Mouse (Mus musculus): Measurements from ENCODE around the gene Scn8a. TPM values are rescaled to one million over a fixed set of nuclear protein-coding genes. Genes with fewer than 3 reads are reported as not detected.
A peak's percentile ranks its signal among the peaks of the same experiment; 100 is the strongest.

Scn8a gene
- polyA plus RNA-seq, 1 experiment from 2014 or later = 5.5 TPM

DNA sequence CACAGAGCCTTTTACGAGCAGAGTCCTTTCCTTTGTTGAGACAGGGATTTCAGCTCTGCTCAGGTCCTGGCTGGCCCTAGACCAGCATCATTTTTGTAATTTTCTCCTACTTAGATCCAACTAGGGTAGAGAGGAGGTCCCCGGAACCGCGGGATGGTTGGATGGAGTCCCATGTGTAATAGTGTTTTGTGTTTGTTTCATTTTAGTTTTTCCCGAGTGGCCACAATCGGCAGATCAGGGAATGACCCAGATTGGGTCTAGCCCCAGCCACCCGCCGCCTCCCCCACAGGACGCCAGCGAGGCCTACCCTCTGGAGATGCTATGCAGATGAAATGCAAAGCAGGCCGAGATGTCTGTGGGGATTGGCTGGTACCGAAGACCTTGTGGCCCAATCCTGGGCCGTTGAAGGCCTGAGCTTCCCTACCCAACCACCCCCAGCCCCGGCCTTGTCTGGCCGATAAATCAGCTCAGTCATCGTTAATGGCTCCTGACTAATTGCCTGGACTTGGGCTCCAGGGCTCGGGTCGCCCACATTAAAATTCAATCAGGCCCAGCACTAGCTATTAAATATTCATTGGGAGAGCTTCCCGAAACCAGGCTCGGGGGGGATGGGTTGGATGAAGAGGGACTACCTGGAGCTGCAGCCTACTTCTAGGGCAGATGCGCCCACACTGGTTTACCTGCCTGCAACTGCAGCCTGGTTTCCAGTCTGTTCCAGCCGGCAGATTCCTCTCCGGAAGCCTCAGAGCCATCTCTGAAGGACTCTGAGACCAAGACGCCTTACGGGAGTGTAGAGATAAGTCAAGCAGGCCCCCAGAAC lies 223.4 kb downstream of the Scn8a start:
- peaks cover 49% of the 10 kb centered on the region for H3K4me1 ChIP-seq
- H3K27ac ChIP-seq = peak overlapping the region; percentile 48; the same call in 1 of the 2 replicates
- H3K36me3 ChIP-seq = no peaks in the 10 kb centered on the region
- peak overlapping the region; percentile 8; the same call in 1 of the 2 replicates for H3K4me3 ChIP-seq
- no peak; the same call in 1 of the 2 replicates for ATAC-seq (ENCODE audit: low FRiP score, low read depth)
- H3K9ac ChIP-seq = peak overlapping the region; percentile 20; the same call in 1 of the 2 replicates
- WGBS = 12% methylated on average over 25 of the region's 25 CpGs
- H3K27me3 ChIP-seq = no peaks in the 10 kb centered on the region
- peak overlapping the region; percentile 45 for H3K4me2 ChIP-seq (replicated peaks)
- H3K9me3 ChIP-seq = no peaks in the 10 kb centered on the region

DNA sequence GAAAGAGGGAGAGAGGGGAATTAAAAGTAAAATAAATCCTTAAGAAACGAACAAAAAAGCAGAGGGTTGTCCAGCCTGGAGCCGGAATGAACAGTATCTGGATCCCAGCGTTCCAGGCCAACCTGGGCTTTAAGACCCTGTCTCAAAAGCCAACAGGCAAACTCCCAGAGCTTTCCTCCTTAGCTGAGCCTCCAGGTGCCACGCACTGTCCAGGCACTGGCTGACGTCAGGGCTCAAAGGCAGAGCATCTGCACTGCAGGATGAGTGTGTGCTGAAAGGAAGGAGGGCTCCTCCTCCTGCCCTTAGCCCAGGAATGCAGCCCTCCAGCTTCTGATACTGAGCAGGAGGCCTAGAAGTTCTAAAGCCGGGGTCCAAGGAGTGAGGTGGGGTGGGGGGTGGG lies 224.3 kb downstream of the Scn8a start:
- no peak overlapping the region for H3K9ac ChIP-seq

DNA sequence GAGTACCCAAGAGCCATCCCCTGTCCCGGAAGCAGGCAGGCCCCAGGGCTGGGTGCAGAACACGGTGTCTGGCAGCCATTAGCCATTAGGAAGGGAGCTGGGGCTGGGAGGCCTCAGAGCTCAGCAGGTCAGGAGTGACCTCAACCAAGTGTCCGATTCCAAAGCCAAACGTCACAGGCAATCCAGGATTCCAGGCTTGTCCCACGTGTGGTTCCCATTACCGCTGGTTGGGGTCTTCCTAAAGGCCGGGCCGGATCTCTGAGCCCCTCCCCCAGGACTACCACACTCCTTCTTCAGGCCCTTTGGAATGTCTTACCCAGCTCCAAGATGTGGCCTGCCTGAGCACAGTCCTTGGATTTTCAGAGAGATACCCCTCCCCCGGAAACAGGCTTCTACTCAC lies 225.3 kb downstream of the Scn8a start:
- Histone ChIP-seq H3K9ac (no peak overlapping the region), H3K4me2 (replicated peaks) (no peak overlapping the region), H3K36me3 (no peaks in the 10 kb centered on the region), H3K27me3 (no peaks in the 10 kb centered on the region), H3K27ac (peak overlapping the region; percentile 52; the same call in 1 of the 2 replicates), H3K4me1 (peaks cover 59% of the 10 kb centered on the region), H3K4me3 (no peak overlapping the region), H3K9me3 (no peaks in the 10 kb centered on the region)
- ATAC-seq (ENCODE audit: low FRiP score, low read depth) = no peak
- WGBS = 12% methylated on average over 9 of the region's 9 CpGs

More for the DNA sequence above, 224.3 kb downstream of the Scn8a start:
- ATAC-seq (ENCODE audit: low FRiP score, low read depth) = no peak
- no peak overlapping the region for H3K4me3 ChIP-seq
- H3K4me1 ChIP-seq = peaks cover 58% of the 10 kb centered on the region
- WGBS = 36% methylated on average over 6 of the region's 6 CpGs
- H3K27ac ChIP-seq = peak overlapping the region; percentile 28; the same call in 1 of the 2 replicates
- no peaks in the 10 kb centered on the region for H3K9me3 ChIP-seq
- H3K27me3 ChIP-seq = no peaks in the 10 kb centered on the region
- no peak overlapping the region for H3K4me2 ChIP-seq (replicated peaks)
- no peaks in the 10 kb centered on the region for H3K36me3 ChIP-seq

DNA sequence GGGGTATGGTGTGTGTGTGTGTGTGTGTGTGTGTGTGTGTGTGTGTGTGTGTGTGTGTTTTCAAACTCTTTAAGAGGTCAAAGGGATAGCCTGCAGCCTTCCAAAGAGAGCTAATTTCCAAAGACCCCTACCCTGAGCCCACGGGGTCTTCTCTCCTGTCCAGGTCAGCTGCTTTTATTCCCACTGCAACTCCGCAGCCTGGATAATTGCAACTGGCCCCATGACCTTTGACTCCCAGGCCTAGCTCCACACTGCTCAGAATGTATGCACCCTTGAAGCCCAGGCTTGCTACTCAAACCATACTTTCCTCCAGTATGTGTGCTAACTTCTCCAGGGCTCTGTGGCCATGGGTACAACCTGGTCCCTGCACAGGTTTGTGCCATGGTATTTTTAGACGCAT lies 225.7 kb downstream of the Scn8a start:
- ATAC-seq (ENCODE audit: low FRiP score, low read depth) = no peak
- Histone ChIP-seq H3K4me3 (no peak overlapping the region), H3K36me3 (no peaks in the 10 kb centered on the region), H3K9ac (no peak overlapping the region), H3K27ac (no peak overlapping the region), H3K27me3 (no peaks in the 10 kb centered on the region), H3K4me1 (peaks cover 59% of the 10 kb centered on the region), H3K4me2 (replicated peaks) (no peak overlapping the region), H3K9me3 (no peaks in the 10 kb centered on the region)
- 44% methylated on average over 3 of the region's 3 CpGs for WGBS

Other genes starting within 250 kb of the Scn8a start
- gene Smagp, start 232.9 kb upstream of the Scn8a start, polyA plus RNA-seq (2015; fragmentation: Nextera tagmentation; extraction: Ambion mirVana) = 8.5 and 9.8 TPM in 2 replicates
- gene Bin2, start 200.3 kb upstream of the Scn8a start, polyA plus RNA-seq (2015; fragmentation: Nextera tagmentation; extraction: Ambion mirVana) = 2.1 and 2.4 TPM in 2 replicates
- 2.1 TPM in 2 replicates for gene Cela1, start 181.9 kb upstream of the Scn8a start, polyA plus RNA-seq (2015; fragmentation: Nextera tagmentation; extraction: Ambion mirVana)
- 0.65 and 1.1 TPM in 2 replicates for gene Galnt6, start 140.5 kb upstream of the Scn8a start, polyA plus RNA-seq (2015; fragmentation: Nextera tagmentation; extraction: Ambion mirVana)
- gene Slc4a8, start 108.1 kb upstream of the Scn8a start, polyA plus RNA-seq (2015; fragmentation: Nextera tagmentation; extraction: Ambion mirVana) = 4.8 and 4.9 TPM in 2 replicates
- not detected in 2 replicates for gene Gm47841, start 177.5 kb downstream of the Scn8a start, polyA plus RNA-seq (2015; fragmentation: Nextera tagmentation; extraction: Ambion mirVana)
- 0.20 and 0.26 TPM in 2 replicates for gene Fignl2, start 208.7 kb downstream of the Scn8a start, polyA plus RNA-seq (2015; fragmentation: Nextera tagmentation; extraction: Ambion mirVana)
- not detected in 2 replicates for gene Ankrd33, start 245.9 kb downstream of the Scn8a start, polyA plus RNA-seq (2015; fragmentation: Nextera tagmentation; extraction: Ambion mirVana)

All from limb, embryonic 13.5 days (tissue).